Mouse (Mus musculus) CH12.LX (cell line): ENCODE measurements around the gene Cept1. TPM values are rescaled to one million over a fixed set of nuclear protein-coding genes. Genes with fewer than 3 reads are reported as not detected.

Source experiments
- DNase-seq: peaks from one replicate; pipeline ENCODE4 v3.0.0-alpha.2; 2013; ENCODE audit errors: extremely low read depth
- H3K27ac ChIP-seq: 2 replicates; pipeline ENCODE4 v1.5.1; 2012; ENCODE audit warnings: low read depth, mild to moderate bottlenecking, control low read depth, moderate library complexity; ENCODE audit not compliant: insufficient read depth
- H3K27me3 ChIP-seq: replicated peaks from 2 replicates; pipeline ENCODE3; 2012; ENCODE audit warnings: inconsistent platforms
- H3K36me3 ChIP-seq, 2 experiments: replicated peaks in 1 of 2; 2 replicates each; pipeline versions ENCODE3 to v1.6.1; 2012; ENCODE audit warnings: inconsistent platforms in 1 of 2, low read length in 1 of 2, mild to moderate bottlenecking in 1 of 2, mixed read lengths in 1 of 2, moderate library complexity in 1 of 2; ENCODE audit not compliant: control insufficient read depth in 1 of 2, insufficient read depth in 1 of 2
- H3K4me1 ChIP-seq, 2 experiments: 2 replicates each; pipeline ENCODE4 v1.6.1; 2012; ENCODE audit warnings: inconsistent platforms in 1 of 2, moderate library complexity in 1 of 2; ENCODE audit not compliant: insufficient read depth in 2 of 2, control insufficient read depth in 1 of 2
- H3K4me2 ChIP-seq: 2 replicates; pipeline ENCODE4 v1.6.1; 2012; ENCODE audit warnings: low read depth, mild to moderate bottlenecking, control low read depth; ENCODE audit not compliant: poor library complexity, insufficient read depth, severe bottlenecking
- H3K4me3 ChIP-seq, 3 experiments: fragments of 150-350 bp in 1 of 3; sonication (generic) in 1 of 3; replicated peaks in 1 of 3; 2 replicates each; pipeline versions ENCODE3 to v1.5.1; 2011 to 2012; ENCODE audit warnings: low read depth in 2 of 3, low read length in 2 of 3, mild to moderate bottlenecking in 2 of 3, moderate library complexity in 2 of 3, control low read depth in 1 of 3, improper control_type of control experiment in 1 of 3, inconsistent platforms in 1 of 3, mixed read lengths in 1 of 3; ENCODE audit not compliant: poor library complexity in 1 of 3
- H3K79me2 ChIP-seq: replicated peaks from 2 replicates; pipeline ENCODE4 v1.6.1; 2012; ENCODE audit warnings: mild to moderate bottlenecking, moderate library complexity; ENCODE audit not compliant: control insufficient read depth, poor library complexity, insufficient read depth, severe bottlenecking; ENCODE audit errors: extremely low read depth
- H3K9ac ChIP-seq: 2 replicates; pipeline ENCODE4 v1.6.1; 2012; ENCODE audit warnings: low read depth, mild to moderate bottlenecking, control low read depth, moderate library complexity; ENCODE audit not compliant: insufficient read depth
- H3K9me3 ChIP-seq: replicated peaks from 2 replicates; pipeline ENCODE3; 2012; ENCODE audit warnings: low read length, inconsistent platforms, mixed read lengths
- BHLHE40 ChIP-seq: IDR thresholded peaks from 2 replicates; pipeline ENCODE4 v1.6.1; 2011; ENCODE audit warnings: mild to moderate bottlenecking, low read depth, low read length, improper control_type of control experiment
- CHD1 ChIP-seq: IDR thresholded peaks from 2 replicates; pipeline ENCODE4 v1.6.1; 2012; ENCODE audit warnings: low read depth, low read length, improper control_type of control experiment, inconsistent platforms
- E2F4 ChIP-seq: IDR thresholded peaks from 2 replicates; pipeline ENCODE4 v1.6.1; 2011; ENCODE audit warnings: low read depth, low read length, improper control_type of control experiment; ENCODE audit not compliant: insufficient replicate concordance
- EP300 ChIP-seq: IDR thresholded peaks from 2 replicates; pipeline ENCODE4 v1.6.1; 2011; ENCODE audit warnings: low read length, improper control_type of control experiment
- HCFC1 ChIP-seq: IDR thresholded peaks from 2 replicates; pipeline ENCODE4 v1.6.1; 2012; ENCODE audit warnings: low read depth, mild to moderate bottlenecking, inconsistent platforms, low read length, improper control_type of control experiment
- IRF4 ChIP-seq: IDR thresholded peaks from 2 replicates; pipeline ENCODE4 v1.6.1; 2014; ENCODE audit warnings: low read depth, mild to moderate bottlenecking, inconsistent platforms, low read length, improper control_type of control experiment
- KAT2A ChIP-seq: IDR thresholded peaks from 2 replicates; pipeline ENCODE4 v1.6.1; 2012; ENCODE audit warnings: low read length, improper control_type of control experiment, inconsistent platforms; ENCODE audit not compliant: insufficient replicate concordance
- MAFK ChIP-seq: IDR thresholded peaks from 2 replicates; pipeline ENCODE4 v1.6.1; 2011; ENCODE audit warnings: low read length, improper control_type of control experiment; ENCODE audit not compliant: insufficient replicate concordance
- MAX ChIP-seq: IDR thresholded peaks from 2 replicates; pipeline ENCODE4 v1.6.1; 2011; ENCODE audit warnings: low read length, improper control_type of control experiment
- MYC ChIP-seq: IDR thresholded peaks from 2 replicates; pipeline ENCODE4 v1.6.1; 2011; ENCODE audit warnings: low read depth, mild to moderate bottlenecking, improper control_type of control experiment, low read length
- RCOR1 ChIP-seq: conservative IDR thresholded peaks from 2 replicates; pipeline ENCODE4 v1.6.1; 2012; ENCODE audit warnings: low read depth, mild to moderate bottlenecking, inconsistent platforms, low read length, improper control_type of control experiment
- SIN3A ChIP-seq: IDR thresholded peaks from 2 replicates; pipeline ENCODE4 v1.6.1; 2012; ENCODE audit warnings: low read length, improper control_type of control experiment, inconsistent platforms
- SMC3 ChIP-seq: IDR thresholded peaks from 2 replicates; pipeline ENCODE4 v1.6.1; 2011; ENCODE audit warnings: low read depth, low read length, improper control_type of control experiment
- TBP ChIP-seq: conservative IDR thresholded peaks from 2 replicates; pipeline ENCODE4 v1.6.1; 2011; ENCODE audit warnings: low read depth, low read length, improper control_type of control experiment
- USF2 ChIP-seq: conservative IDR thresholded peaks from 2 replicates; pipeline ENCODE4 v1.6.1; 2011; ENCODE audit warnings: low read depth, low read length, improper control_type of control experiment
- ZC3H11A ChIP-seq: IDR thresholded peaks from 2 replicates; pipeline ENCODE4 v1.6.1; 2012; ENCODE audit warnings: low read depth, mild to moderate bottlenecking, inconsistent platforms, low read length, improper control_type of control experiment
- ZMIZ1 ChIP-seq: IDR thresholded peaks from 2 replicates; pipeline ENCODE4 v1.6.1; 2012; ENCODE audit warnings: low read depth, mild to moderate bottlenecking, inconsistent platforms, low read length, improper control_type of control experiment
- ZNF384 ChIP-seq: IDR thresholded peaks from 2 replicates; pipeline ENCODE4 v1.6.1; 2012; ENCODE audit warnings: low read depth, low read length, improper control_type of control experiment, inconsistent platforms
- dilution Hi-C: fragments of 300-500 bp; cut with MboI; formaldehyde crosslinking; loops from 2 replicates; pipeline ENCODE4 v1.14.3; 2020; ENCODE audit warnings: low sequenced_read_pairs; ENCODE audit not compliant: extremely low pct_unique_long_range_greater_than_20kb, extremely low pct_ligation_motif_present
- in situ Hi-C: fragments of 300-500 bp; cut with MboI; formaldehyde crosslinking; loops from 3 replicates; pipeline ENCODE4 v1.14.3; 2019; ENCODE audit warnings: low sequenced_read_pairs, low pct_ligation_motif_present, low pct_unique_long_range_greater_than_20kb, mixed read lengths
- polyA plus RNA-seq: library from polyadenylated mRNA; unstranded; fragments of >175 nt; gene quantifications from 2 replicates; pipeline ENCODE4 v1.2.1, GENCODE M21; 2012; ENCODE audit warnings: low read depth; ENCODE audit not compliant: insufficient read length
- total RNA-seq, 2 experiments: library from RNA; depleted of rRNA; stranded (reverse); fragments of 300-350 nt in 1 of 2; fragments of >200 nt in 1 of 2; gene quantifications; 2 replicates each; pipeline ENCODE4 v1.2.3; 2012 to 2014

Gene Cept1
- total and polyA plus RNA-seq, 3 experiments: 27.7 to 73.8 (median 32.7) TPM

- TF ChIP-seq ZC3H11A: no peak
- no peak; the same call in 1 of the 2 replicates for TF ChIP-seq MAX
- no peak for TF ChIP-seq MAFK
- no peak; the same call in 1 of the 2 replicates for TF ChIP-seq HCFC1
- TF ChIP-seq RCOR1: no peak
- no peak for TF ChIP-seq SMC3
- no peak for TF ChIP-seq CHD1
- TF ChIP-seq SIN3A: no peak; the same call in none of the 2 replicates
- TF ChIP-seq BHLHE40: peak; percentile 56
- no peak for TF ChIP-seq USF2
- TF ChIP-seq E2F4: no peak
Observed at GRCm38 (mm10) chr3:106483796-106484405, 63.7 kb downstream of the Cept1 start (continued).

GRCm38 (mm10) chr3:106483297-106483696 lies 64.3 kb downstream of the Cept1 start:
- H3K4me2 ChIP-seq: peak overlapping the region; percentile 96
- no peaks in the 10 kb centered on the region for H3K9me3 ChIP-seq
- H3K27me3 ChIP-seq: no peaks in the 10 kb centered on the region
- in situ Hi-C loops: loop anchor here (25.0 kb wide), 1 partner anchor 404 kb away; no protein-coding TSS in a partner anchor
- peaks cover 9 to 42% of the 10 kb centered on the region in 2 experiments for H3K36me3 ChIP-seq
- dilution Hi-C loops: no loop called here
- H3K27ac ChIP-seq: peak overlapping the region; percentile 80
- H3K79me2 ChIP-seq: peaks cover 13% of the 10 kb centered on the region
- H3K4me3 ChIP-seq: peak overlapping the region; percentile 64 to 74 (median 70)
- no peak for TF ChIP-seq KAT2A
- TF ChIP-seq MYC: 0 out of 2 replicates have a peak, but pooled peaks have one; percentile 4
- TF ChIP-seq IRF4: peak; percentile 68
- 0 out of 2 replicates have a peak, but pooled peaks have one; percentile 11 for TF ChIP-seq BHLHE40
- no peak for TF ChIP-seq RCOR1
- peak; percentile 96 for TF ChIP-seq ZNF384
- no peak for TF ChIP-seq TBP
- TF ChIP-seq CHD1: 0 out of 2 replicates have a peak, but pooled peaks have one; percentile 54
- peak; percentile 52 for TF ChIP-seq EP300
- no peak for TF ChIP-seq ZMIZ1
- peak overlapping the region; percentile 62 for H3K9ac ChIP-seq
- H3K4me1 ChIP-seq: peaks cover 2 to 37% of the 10 kb centered on the region in 2 experiments
- no peak for DNase-seq
